Mouse (Mus musculus) kidney, adult 10 weeks (tissue): Measurements from ENCODE around the gene Gm9780. TPM values are rescaled to one million over a fixed set of nuclear protein-coding genes. Genes with fewer than 3 reads are reported as not detected.

Experiments
- polyA plus RNA-seq: library from polyadenylated mRNA; stranded (reverse); fragments of 350-450 nt; fragmentation: Illumina TruSeq; extraction: RNeasy Lipid Tissue Mini Kit (QIAGEN cat#74804); gene quantifications from one replicate; pipeline ENCODE4 v1.2.3, GENCODE M21; 2014; ENCODE audit warnings: low read depth, low replicate concordance

Gene Gm9780
- polyA plus RNA-seq: 3.8 TPM

DNA sequence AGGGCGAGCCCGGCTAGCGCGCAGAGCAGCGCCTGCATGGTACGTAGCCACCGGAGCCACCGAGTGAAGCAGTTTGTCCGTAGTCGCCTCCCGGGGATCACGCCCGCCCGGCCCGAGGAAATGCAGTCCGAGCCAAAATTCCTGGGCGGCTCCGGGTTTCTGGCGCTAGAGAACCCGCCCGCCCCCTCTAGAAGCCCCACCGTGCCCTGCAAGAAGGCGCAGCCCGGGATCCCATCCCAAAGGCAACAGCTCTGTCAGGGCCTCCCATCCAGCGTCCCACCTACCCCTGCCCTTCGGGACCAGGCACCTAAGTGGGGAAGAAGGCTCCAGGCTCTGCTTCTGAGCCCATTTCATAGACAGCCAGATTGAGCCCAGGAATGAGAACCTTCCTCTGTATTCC lies at the start of gene Gm9780:
Gm9780 (minus strand) TSS at position 101 of the 400 bp plus-strand sequence.

DNA sequence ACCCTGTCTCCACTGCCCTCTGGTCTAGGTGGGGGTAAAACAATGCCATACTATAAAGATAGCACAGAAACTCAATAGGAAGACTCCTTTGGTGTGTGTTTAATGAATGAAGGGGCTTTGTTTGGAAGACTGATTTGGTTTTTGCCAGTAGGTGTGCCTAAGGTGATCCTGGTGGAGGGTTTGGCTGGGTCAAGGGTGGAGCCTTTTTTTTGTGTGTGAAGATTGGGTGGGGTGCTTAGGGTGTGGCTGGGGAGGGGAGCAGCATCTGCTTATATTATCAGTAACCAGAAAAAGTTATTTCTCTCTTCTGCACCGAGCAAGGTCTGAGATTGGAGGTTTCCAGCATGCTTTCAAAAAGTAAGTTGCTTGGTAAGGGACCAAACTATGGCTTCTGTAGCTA lies 39.5 kb upstream of the Gm9780 start, which contains the start of gene Cphx3:
Cphx3 (plus strand) TSS at position 301 of the 400 bp plus-strand sequence.

DNA sequence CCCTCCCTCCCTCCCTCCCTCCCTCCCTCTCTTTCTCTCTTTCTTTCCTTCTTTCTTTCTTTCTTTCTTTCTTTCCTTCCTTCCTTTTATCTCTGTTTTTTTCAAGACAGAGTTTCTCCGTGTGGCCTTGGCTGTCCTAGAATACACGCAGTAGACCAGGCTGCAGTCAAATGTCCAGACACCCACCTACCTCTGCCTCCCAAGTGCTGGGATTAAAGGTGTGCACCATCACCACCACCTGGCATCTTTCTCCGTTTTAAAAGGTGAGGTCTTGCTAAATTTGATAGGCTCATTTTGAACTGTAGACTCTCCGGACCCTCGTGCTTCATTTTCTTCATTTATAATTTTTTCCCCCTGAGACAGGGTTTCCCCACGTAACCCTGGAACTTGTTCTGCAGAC lies 38.7 kb upstream of the Gm9780 start, which contains the start of gene Cphx2:
Cphx2 (plus strand) TSS at position 301 of the 400 bp plus-strand sequence.

DNA sequence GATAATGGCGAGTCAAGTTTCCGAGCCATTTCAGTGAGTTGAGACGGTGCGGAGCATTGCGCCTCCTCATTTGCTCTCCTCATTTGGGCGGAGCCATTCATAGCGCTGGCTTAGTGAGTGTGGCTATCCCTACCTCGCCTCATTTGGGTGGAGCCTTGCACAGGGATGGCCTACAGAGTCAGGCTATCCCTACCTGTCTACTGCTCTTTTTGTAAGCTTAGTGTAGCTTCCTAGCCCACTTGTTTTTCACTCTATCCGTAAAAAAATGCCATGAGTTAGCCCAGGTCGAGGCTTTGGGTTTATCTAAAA lies 24.8 kb upstream of the Gm9780 start, which contains the start of gene Tmem254c:
Tmem254c (minus strand) TSS at position 31 of the 309 bp plus-strand sequence.

DNA sequence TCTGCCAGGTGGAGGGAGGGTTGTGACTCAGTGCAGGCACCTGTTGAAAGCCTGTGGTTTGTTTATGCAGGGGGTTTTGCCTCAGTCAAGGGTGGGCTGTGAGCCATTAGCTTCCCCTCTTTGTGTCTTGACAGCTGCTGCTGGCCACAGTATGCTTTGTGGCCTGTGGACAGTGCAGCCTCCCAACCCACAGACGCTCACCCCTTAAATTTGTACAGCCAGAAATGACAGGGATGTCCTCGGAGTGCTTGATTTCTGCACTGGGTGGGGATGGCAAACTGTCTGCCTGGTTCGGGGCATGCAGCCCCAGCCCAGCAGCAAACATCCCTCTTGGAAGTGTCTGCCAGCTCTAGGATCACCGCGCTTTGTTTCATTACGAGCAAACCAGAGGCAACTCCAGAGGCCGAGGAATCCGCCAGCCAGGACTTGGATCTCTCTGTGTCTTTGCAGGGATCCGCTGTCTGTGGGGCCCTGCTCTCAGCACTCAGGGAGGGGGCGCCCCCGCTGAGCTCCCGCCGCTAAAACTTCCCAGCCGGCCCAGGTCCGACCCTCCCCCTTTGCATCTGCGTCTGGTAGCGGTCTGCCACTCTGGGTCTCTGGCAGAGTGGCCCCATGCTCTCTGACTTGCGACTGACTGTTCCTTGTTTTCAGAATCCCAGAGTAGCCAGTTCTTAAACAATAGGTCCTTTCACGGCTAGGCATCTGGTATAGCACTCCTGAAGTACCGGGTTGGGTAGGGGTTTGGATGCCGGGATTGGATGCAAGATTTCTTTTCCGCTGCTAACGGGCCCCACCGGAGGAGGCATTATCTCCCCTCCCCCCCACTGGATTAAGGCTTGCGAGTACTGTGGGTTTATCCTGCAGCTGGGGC lies 63.9 kb downstream of the Gm9780 start, which contains the start of gene Duxbl1:
Duxbl1 (plus strand) TSS at position 207 of the 871 bp plus-strand sequence.

Other genes starting within 250 kb of the Gm9780 start
- gene Anxa11, start 200.6 kb downstream of the Gm9780 start, polyA plus RNA-seq: 34.0 TPM
- not detected for gene Plac9a, start 139.6 kb downstream of the Gm9780 start, polyA plus RNA-seq
- 54.1 TPM for gene Tmem254a, start 115.0 kb downstream of the Gm9780 start, polyA plus RNA-seq
- 0.81 TPM for gene Cphx1, start 104.4 kb downstream of the Gm9780 start, polyA plus RNA-seq
- gene Duxbl1, start 64.1 kb downstream of the Gm9780 start, polyA plus RNA-seq: not detected
- not detected for gene Tmem254c, start 24.6 kb upstream of the Gm9780 start, polyA plus RNA-seq
- not detected for gene Cphx2, start 38.8 kb upstream of the Gm9780 start, polyA plus RNA-seq
- not detected for gene Cphx3, start 39.6 kb upstream of the Gm9780 start, polyA plus RNA-seq
- not detected for gene Duxbl2, start 75.6 kb upstream of the Gm9780 start, polyA plus RNA-seq
- gene Plac9b, start 139.8 kb upstream of the Gm9780 start, polyA plus RNA-seq: not detected
- 200 TPM for gene Tmem254b, start 164.3 kb upstream of the Gm9780 start, polyA plus RNA-seq
- not detected for gene Duxbl3, start 215.3 kb upstream of the Gm9780 start, polyA plus RNA-seq